9 mouse cellular contexts compared by ENCODE assay signal in the genomic region with DNA sequence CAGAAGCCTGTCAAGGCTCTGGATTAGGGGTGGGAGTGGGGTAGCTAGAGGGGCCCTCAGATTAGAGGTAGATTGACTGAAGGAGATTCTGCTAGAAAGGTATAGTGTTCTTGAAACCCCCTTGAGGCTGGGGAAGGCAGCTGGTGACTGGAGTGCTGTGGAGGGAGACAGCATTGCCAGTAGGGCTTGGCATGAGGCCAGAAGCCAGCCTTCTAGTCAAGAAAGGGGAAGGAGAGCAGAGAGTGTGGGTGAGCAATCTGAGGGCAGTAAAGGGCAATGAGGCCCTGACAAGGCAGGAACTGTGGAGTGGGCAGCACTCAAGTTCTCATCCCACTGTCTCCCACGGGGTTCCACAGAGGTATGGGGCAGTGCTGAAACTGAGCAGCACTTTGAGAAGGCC. TPM values are rescaled to one million over a fixed set of nuclear protein-coding genes. Genes with fewer than 3 reads are reported as not detected.
DNase-seq lines count a peak whose midpoint lies in the region; ATAC-seq and TF ChIP-seq lines count a peak whose summit lies in the region.
"Had no signal": no experiment of that assay in that cellular context is flagged by ENCODE, and none has a peak within 500 bp of the region (broad histone marks: within the 10 kb centered on the region; RNA-seq: fewer than 3 reads in every experiment).

No protein-coding gene starts in this region.

- H3K36me3 ChIP-seq in forebrain, postnatal 0 days (ENCODE audit: insufficient read depth): no peaks in the 10 kb centered on the region
- H3K36me3 ChIP-seq in forebrain, embryonic 12.5 days (replicated peaks): no peaks in the 10 kb centered on the region
- H3K36me3 ChIP-seq in midbrain, postnatal 0 days (ENCODE audit: insufficient read depth, low read length): no peaks in the 10 kb centered on the region
- H3K36me3 ChIP-seq in midbrain, embryonic 15.5 days (replicated peaks): no peaks in the 10 kb centered on the region
- H3K36me3 ChIP-seq: lung, embryonic 15.5 days had no signal

- TF ChIP-seq CTCF in forebrain, postnatal 0 days (IDR thresholded peaks at IDR 0.05; ENCODE audit: low read depth): no peak
- no peak for TF ChIP-seq CTCF in midbrain, postnatal 0 days (IDR thresholded peaks at IDR 0.05)

- peak; percentile 40 for DNase-seq in forebrain, postnatal 0 days
- DNase-seq in midbrain, postnatal 0 days (ENCODE audit: low spot score): peak; percentile 60
- peak; percentile 78 to 81 for DNase-seq in adrenal gland, postnatal 36 days
- DNase-seq in yolk sac, embryonic 10.5 days (ENCODE audit: low spot score): no peak

- WGBS in forebrain, postnatal 0 days: 87% methylated on average over 1 of the region's 1 CpGs
- WGBS in forebrain, embryonic 12.5 days: 67% methylated on average over 1 of the region's 1 CpGs
- 64% methylated on average over 1 of the region's 1 CpGs for WGBS in midbrain, postnatal 0 days
- WGBS in midbrain, embryonic 15.5 days: 71% methylated on average over 1 of the region's 1 CpGs

- no peaks in the 10 kb centered on the region for H3K9me3 ChIP-seq in forebrain, postnatal 0 days (ENCODE audit: low read length)
- H3K9me3 ChIP-seq in forebrain, embryonic 12.5 days: no peaks in the 10 kb centered on the region
- H3K9me3 ChIP-seq in midbrain, postnatal 0 days (ENCODE audit: low read length): no peaks in the 10 kb centered on the region
- H3K9me3 ChIP-seq in midbrain, embryonic 15.5 days: no peaks in the 10 kb centered on the region
- H3K9me3 ChIP-seq: lung, embryonic 15.5 days had no signal

- no peak overlapping the region for H3K4me2 ChIP-seq in forebrain, postnatal 0 days (ENCODE audit: low read depth)
- no peak overlapping the region for H3K4me2 ChIP-seq in forebrain, embryonic 12.5 days
- no peak overlapping the region for H3K4me2 ChIP-seq in midbrain, postnatal 0 days (ENCODE audit: low read depth, low read length, poor library complexity, severe bottlenecking)
- no peak overlapping the region for H3K4me2 ChIP-seq in midbrain, embryonic 15.5 days
- H3K4me2 ChIP-seq: lung, embryonic 15.5 days had no signal

- no peaks in the 10 kb centered on the region for H3K27me3 ChIP-seq in forebrain, postnatal 0 days (ENCODE audit: insufficient read depth, low read length)
- no peaks in the 10 kb centered on the region for H3K27me3 ChIP-seq in forebrain, embryonic 12.5 days
- H3K27me3 ChIP-seq in midbrain, postnatal 0 days (ENCODE audit: insufficient read depth, low read length): no peaks in the 10 kb centered on the region
- H3K27me3 ChIP-seq in midbrain, embryonic 15.5 days (replicated peaks): no peaks in the 10 kb centered on the region
- H3K27me3 ChIP-seq: lung, embryonic 15.5 days had no signal

- no peak overlapping the region for H3K4me3 ChIP-seq in forebrain, postnatal 0 days (ENCODE audit: low read depth, low read length)
- H3K4me3 ChIP-seq in forebrain, embryonic 12.5 days (replicated peaks): no peak overlapping the region
- no peak overlapping the region for H3K4me3 ChIP-seq in midbrain, postnatal 0 days (ENCODE audit: low read depth, low read length)
- no peak overlapping the region for H3K4me3 ChIP-seq in midbrain, embryonic 15.5 days
- H3K4me3 ChIP-seq: lung, embryonic 15.5 days had no signal

- no peak overlapping the region for H3K27ac ChIP-seq in forebrain, postnatal 0 days (ENCODE audit: low read depth, low read length)
- no peak overlapping the region for H3K27ac ChIP-seq in forebrain, embryonic 12.5 days
- H3K27ac ChIP-seq in midbrain, postnatal 0 days (ENCODE audit: low read depth, low read length): no peak overlapping the region
- no peak overlapping the region for H3K27ac ChIP-seq in midbrain, embryonic 15.5 days
- H3K27ac ChIP-seq: lung, embryonic 15.5 days had no signal

- no peak overlapping the region for H3K9ac ChIP-seq in forebrain, postnatal 0 days
- H3K9ac ChIP-seq in forebrain, embryonic 12.5 days: no peak overlapping the region; the same call in 1 of the 2 replicates
- H3K9ac ChIP-seq in midbrain, postnatal 0 days (replicated peaks; ENCODE audit: low read length, poor library complexity, severe bottlenecking): no peak overlapping the region
- H3K9ac ChIP-seq in midbrain, embryonic 15.5 days: no peak overlapping the region
- H3K9ac ChIP-seq: lung, embryonic 15.5 days had no signal

- no peaks in the 10 kb centered on the region for H3K4me1 ChIP-seq in forebrain, postnatal 0 days (ENCODE audit: insufficient read depth)
- no peaks in the 10 kb centered on the region for H3K4me1 ChIP-seq in forebrain, embryonic 12.5 days
- H3K4me1 ChIP-seq in midbrain, postnatal 0 days (ENCODE audit: insufficient read depth, low read length): no peaks in the 10 kb centered on the region
- H3K4me1 ChIP-seq in midbrain, embryonic 15.5 days: no peaks in the 10 kb centered on the region

- ATAC-seq in forebrain, postnatal 0 days: no peak
- no peak for ATAC-seq in forebrain, embryonic 12.5 days (ENCODE audit: low FRiP score)
- no peak for ATAC-seq in midbrain, postnatal 0 days (ENCODE audit: low FRiP score)
- ATAC-seq in midbrain, embryonic 15.5 days (replicated peaks): no peak
- ATAC-seq in inflammation-experienced regulatory T-cells, adult 6 months: peak; percentile 46
- ATAC-seq in neutrophil, adult 5-6 weeks (ENCODE audit: extremely low read depth, insufficient number of reproducible peaks, low FRiP score, poor library complexity, severe bottlenecking): peak; percentile 75

RNA-seq across cellular contexts. Expression of a gene that starts 22.2 kb away (rescaled TPM):
- total RNA-seq in forebrain, postnatal 0 days (2014; rRNA removed): 0.38 and 1.8 TPM in 2 replicates
- 0.28 and 0.44 TPM in 2 replicates for polyA plus RNA-seq in forebrain, postnatal 0 days (2015; fragmentation: Nextera tagmentation; extraction: Ambion mirVana)
- polyA plus RNA-seq in forebrain, embryonic 12.5 days (2016; fragmentation: Nextera tagmentation; extraction: Ambion mirVana): 0.51 and 0.63 TPM in 2 replicates
- 0.76 and 0.88 TPM in 2 replicates for total RNA-seq in midbrain, postnatal 0 days (2014; rRNA removed)
- 0.36 and 0.73 TPM in 2 replicates for polyA plus RNA-seq in midbrain, postnatal 0 days (2015; fragmentation: Nextera tagmentation; extraction: Ambion mirVana)
- 0.30 and 0.50 TPM in 2 replicates for polyA plus RNA-seq in midbrain, embryonic 15.5 days (2015; fragmentation: Nextera tagmentation; extraction: Ambion mirVana)
- 1 to 10 TPM in 1 of 2 experiments, under 1 TPM in 1; 0.53 to 1.9 TPM for total RNA-seq in adrenal gland, postnatal 36 days (2021)
- polyA plus RNA-seq in inflammation-experienced regulatory T-cells, adult 6 months (2017; shearing (Covaris generic)): 1 to 10 TPM in 2 of 3 experiments, under 1 TPM in 1; 0.23 to 1.8 (median 1.7) TPM
- total RNA-seq in neutrophil, adult 5-6 weeks (2017): 22.1 and 24.3 TPM in 2 replicates

RNA-seq across cellular contexts. Expression of a gene that starts 33.3 kb away (rescaled TPM):
- not detected in 2 replicates for total RNA-seq in forebrain, postnatal 0 days (2014; rRNA removed)
- polyA plus RNA-seq in forebrain, postnatal 0 days (2015; fragmentation: Nextera tagmentation; extraction: Ambion mirVana): not detected in 2 replicates
- polyA plus RNA-seq in forebrain, embryonic 12.5 days (2016; fragmentation: Nextera tagmentation; extraction: Ambion mirVana): not detected in 2 replicates
- total RNA-seq in midbrain, postnatal 0 days (2014; rRNA removed): not detected in 2 replicates
- not detected in 2 replicates for polyA plus RNA-seq in midbrain, postnatal 0 days (2015; fragmentation: Nextera tagmentation; extraction: Ambion mirVana)
- not detected in 2 replicates for polyA plus RNA-seq in midbrain, embryonic 15.5 days (2015; fragmentation: Nextera tagmentation; extraction: Ambion mirVana)
- total RNA-seq in adrenal gland, postnatal 36 days (2021): not detected
- polyA plus RNA-seq in inflammation-experienced regulatory T-cells, adult 6 months (2017; shearing (Covaris generic)): not detected
- not detected in 2 replicates for total RNA-seq in neutrophil, adult 5-6 weeks (2017)
- polyA plus RNA-seq: lung, embryonic 15.5 days had no signal

RNA-seq across cellular contexts. Expression of a gene that starts 38.7 kb away (rescaled TPM):
- total RNA-seq in forebrain, postnatal 0 days (2014; rRNA removed): 84.2 and 97.3 TPM in 2 replicates
- 47.7 and 56.7 TPM in 2 replicates for polyA plus RNA-seq in forebrain, postnatal 0 days (2015; fragmentation: Nextera tagmentation; extraction: Ambion mirVana)
- 52.0 and 52.9 TPM in 2 replicates for polyA plus RNA-seq in forebrain, embryonic 12.5 days (2016; fragmentation: Nextera tagmentation; extraction: Ambion mirVana)
- 84.7 and 101 TPM in 2 replicates for total RNA-seq in midbrain, postnatal 0 days (2014; rRNA removed)
- 52.8 and 55.6 TPM in 2 replicates for polyA plus RNA-seq in midbrain, postnatal 0 days (2015; fragmentation: Nextera tagmentation; extraction: Ambion mirVana)
- 66.7 and 67.7 TPM in 2 replicates for polyA plus RNA-seq in midbrain, embryonic 15.5 days (2015; fragmentation: Nextera tagmentation; extraction: Ambion mirVana)
- 10 to 100 TPM; 16.0 to 16.7 TPM for total RNA-seq in adrenal gland, postnatal 36 days (2021)
- 1 to 10 TPM; 4.6 to 7.3 (median 6.9) TPM for polyA plus RNA-seq in inflammation-experienced regulatory T-cells, adult 6 months (2017; shearing (Covaris generic))
- 18.2 and 27.0 TPM in 2 replicates for total RNA-seq in neutrophil, adult 5-6 weeks (2017)

Comparison
In these comparisons a context has a peak if more than half of its experiments do, and no peak if none do; other contexts are left out.
1. ATAC-seq: peak in inflammation-experienced regulatory T-cells, adult 6 months (single experiment) and neutrophil, adult 5-6 weeks (single experiment); none in forebrain, postnatal 0 days (single experiment), forebrain, embryonic 12.5 days (single experiment), midbrain, postnatal 0 days (single experiment) and midbrain, embryonic 15.5 days (single experiment).